Mouse (Mus musculus): ENCODE data around the gene Dhrs7. TPM values are rescaled to one million over a fixed set of nuclear protein-coding genes. Genes with fewer than 3 reads are reported as not detected.

Dhrs7 gene
- polyA plus RNA-seq, 1 experiment from 2014 or later, result 55.8 TPM

- Histone ChIP-seq H3K27me3 (replicated peaks; ENCODE audit: control insufficient read depth, insufficient read depth, low read length) (no peaks in the 10 kb centered on the region), H3K36me3 (ENCODE audit: control insufficient read depth, insufficient read depth, low read length) (no peaks in the 10 kb centered on the region), H3K27ac (ENCODE audit: low read length) (no peak overlapping the region), H3K9ac (ENCODE audit: low read depth, low read length) (no peak overlapping the region), H3K9me3 (ENCODE audit: control insufficient read depth, low read length) (no peaks in the 10 kb centered on the region), H3K4me1 (ENCODE audit: control insufficient read depth, insufficient read depth, low read length) (no peaks in the 10 kb centered on the region), H3K4me2 (ENCODE audit: low read depth, low read length) (no peak overlapping the region), H3K4me3 (ENCODE audit: low read length) (no peak overlapping the region)
- ATAC-seq, result no peak
- WGBS, result 98% methylated on average over 3 of the region's 3 CpGs
Observed at GRCm38 (mm10) chr12:72683612-72684011, 18.9 kb upstream of the Dhrs7 start.

- H3K4me3 ChIP-seq (ENCODE audit: low read length), result no peak overlapping the region
- H3K9ac ChIP-seq (ENCODE audit: low read depth, low read length), result no peak overlapping the region
- no peak for ATAC-seq
- H3K4me1 ChIP-seq (ENCODE audit: control insufficient read depth, insufficient read depth, low read length), result no peaks in the 10 kb centered on the region
- H3K9me3 ChIP-seq (ENCODE audit: control insufficient read depth, low read length), result no peaks in the 10 kb centered on the region
- no peaks in the 10 kb centered on the region for H3K27me3 ChIP-seq (replicated peaks; ENCODE audit: control insufficient read depth, insufficient read depth, low read length)
- H3K27ac ChIP-seq (ENCODE audit: low read length), result no peak overlapping the region
- WGBS, result 54% methylated on average over 8 of the region's 8 CpGs
- H3K36me3 ChIP-seq (ENCODE audit: control insufficient read depth, insufficient read depth, low read length), result no peaks in the 10 kb centered on the region
- H3K4me2 ChIP-seq (ENCODE audit: low read depth, low read length), result no peak overlapping the region
Observed at GRCm38 (mm10) chr12:72682511-72683282, 18.0 kb upstream of the Dhrs7 start.

- Histone ChIP-seq H3K9me3 (ENCODE audit: control insufficient read depth, low read length) (no peaks in the 10 kb centered on the region), H3K27ac (ENCODE audit: low read length) (no peak overlapping the region), H3K4me1 (ENCODE audit: control insufficient read depth, insufficient read depth, low read length) (no peaks in the 10 kb centered on the region), H3K9ac (ENCODE audit: low read depth, low read length) (no peak overlapping the region), H3K4me3 (ENCODE audit: low read length) (no peak overlapping the region), H3K4me2 (ENCODE audit: low read depth, low read length) (no peak overlapping the region), H3K36me3 (ENCODE audit: control insufficient read depth, insufficient read depth, low read length) (no peaks in the 10 kb centered on the region), H3K27me3 (replicated peaks; ENCODE audit: control insufficient read depth, insufficient read depth, low read length) (no peaks in the 10 kb centered on the region)
- WGBS, result 88% methylated on average over 1 of the region's 1 CpGs
- ATAC-seq, result no peak
Observed at GRCm38 (mm10) chr12:72681919-72682318, 17.2 kb upstream of the Dhrs7 start.

- Histone ChIP-seq H3K9me3 (ENCODE audit: control insufficient read depth, low read length) (no peaks in the 10 kb centered on the region), H3K4me1 (ENCODE audit: control insufficient read depth, insufficient read depth, low read length) (no peaks in the 10 kb centered on the region), H3K27me3 (replicated peaks; ENCODE audit: control insufficient read depth, insufficient read depth, low read length) (no peaks in the 10 kb centered on the region), H3K9ac (ENCODE audit: low read depth, low read length) (no peak overlapping the region), H3K27ac (ENCODE audit: low read length) (no peak overlapping the region), H3K36me3 (ENCODE audit: control insufficient read depth, insufficient read depth, low read length) (no peaks in the 10 kb centered on the region), H3K4me3 (ENCODE audit: low read length) (no peak overlapping the region), H3K4me2 (ENCODE audit: low read depth, low read length) (no peak overlapping the region)
- no peak for ATAC-seq
- WGBS, result 71% methylated on average over 3 of the region's 3 CpGs
Observed at GRCm38 (mm10) chr12:72679635-72680034, 14.9 kb upstream of the Dhrs7 start.

- 70% methylated on average over 2 of the region's 2 CpGs for WGBS
- Histone ChIP-seq H3K9me3 (ENCODE audit: control insufficient read depth, low read length) (no peaks in the 10 kb centered on the region), H3K27ac (ENCODE audit: low read length) (no peak overlapping the region), H3K4me2 (ENCODE audit: low read depth, low read length) (no peak overlapping the region), H3K36me3 (ENCODE audit: control insufficient read depth, insufficient read depth, low read length) (no peaks in the 10 kb centered on the region), H3K9ac (ENCODE audit: low read depth, low read length) (no peak overlapping the region), H3K4me3 (ENCODE audit: low read length) (no peak overlapping the region), H3K27me3 (replicated peaks; ENCODE audit: control insufficient read depth, insufficient read depth, low read length) (no peaks in the 10 kb centered on the region), H3K4me1 (ENCODE audit: control insufficient read depth, insufficient read depth, low read length) (no peaks in the 10 kb centered on the region)
- ATAC-seq, result no peak
Observed at GRCm38 (mm10) chr12:72674820-72675219, 10.1 kb upstream of the Dhrs7 start.

- no peak for ATAC-seq
- 75% methylated on average over 7 of the region's 7 CpGs for WGBS
- H3K4me1 ChIP-seq (ENCODE audit: control insufficient read depth, insufficient read depth, low read length), result no peaks in the 10 kb centered on the region
Observed at GRCm38 (mm10) chr12:72674079-72674797, 9.5 kb upstream of the Dhrs7 start.

GRCm38 (mm10) chr12:72671516-72672135 lies 6.9 kb upstream of the Dhrs7 start:
- Histone ChIP-seq H3K4me3 (ENCODE audit: low read length) (no peak overlapping the region), H3K36me3 (ENCODE audit: control insufficient read depth, insufficient read depth, low read length) (no peaks in the 10 kb centered on the region), H3K4me2 (ENCODE audit: low read depth, low read length) (no peak overlapping the region), H3K27ac (ENCODE audit: low read length) (no peak overlapping the region), H3K4me1 (ENCODE audit: control insufficient read depth, insufficient read depth, low read length) (no peaks in the 10 kb centered on the region), H3K27me3 (replicated peaks; ENCODE audit: control insufficient read depth, insufficient read depth, low read length) (no peaks in the 10 kb centered on the region), H3K9me3 (ENCODE audit: control insufficient read depth, low read length) (no peaks in the 10 kb centered on the region), H3K9ac (ENCODE audit: low read depth, low read length) (no peak overlapping the region)
- 95% methylated on average over 6 of the region's 6 CpGs for WGBS
- no peak for ATAC-seq

More at GRCm38 (mm10) chr12:72674079-72674797, 9.5 kb upstream of the Dhrs7 start:
- no peaks in the 10 kb centered on the region for H3K9me3 ChIP-seq (ENCODE audit: control insufficient read depth, low read length)
- no peak overlapping the region for H3K4me3 ChIP-seq (ENCODE audit: low read length)
- no peaks in the 10 kb centered on the region for H3K27me3 ChIP-seq (replicated peaks; ENCODE audit: control insufficient read depth, insufficient read depth, low read length)
- no peak overlapping the region for H3K9ac ChIP-seq (ENCODE audit: low read depth, low read length)
- no peaks in the 10 kb centered on the region for H3K36me3 ChIP-seq (ENCODE audit: control insufficient read depth, insufficient read depth, low read length)
- no peak overlapping the region for H3K27ac ChIP-seq (ENCODE audit: low read length)
- H3K4me2 ChIP-seq (ENCODE audit: low read depth, low read length), result no peak overlapping the region

- H3K36me3 ChIP-seq (ENCODE audit: control insufficient read depth, insufficient read depth, low read length), result no peaks in the 10 kb centered on the region
- H3K9me3 ChIP-seq (ENCODE audit: control insufficient read depth, low read length), result no peaks in the 10 kb centered on the region
- H3K27ac ChIP-seq (ENCODE audit: low read length), result no peak overlapping the region
- no peak overlapping the region for H3K9ac ChIP-seq (ENCODE audit: low read depth, low read length)
- H3K4me1 ChIP-seq (ENCODE audit: control insufficient read depth, insufficient read depth, low read length), result no peaks in the 10 kb centered on the region
- H3K27me3 ChIP-seq (replicated peaks; ENCODE audit: control insufficient read depth, insufficient read depth, low read length), result no peaks in the 10 kb centered on the region
- no peak for ATAC-seq
- 79% methylated on average over 8 of the region's 8 CpGs for WGBS
- no peak overlapping the region for H3K4me3 ChIP-seq (ENCODE audit: low read length)
- no peak overlapping the region for H3K4me2 ChIP-seq (ENCODE audit: low read depth, low read length)
Observed at GRCm38 (mm10) chr12:72670921-72671320, 6.2 kb upstream of the Dhrs7 start.

GRCm38 (mm10) chr12:72667868-72668469 lies 3.3 kb upstream of the Dhrs7 start:
- ATAC-seq, result no peak
- 58% methylated on average over 10 of the region's 10 CpGs for WGBS

More at GRCm38 (mm10) chr12:72667868-72668469, 3.3 kb upstream of the Dhrs7 start:
- Histone ChIP-seq H3K9me3 (ENCODE audit: control insufficient read depth, low read length) (no peaks in the 10 kb centered on the region), H3K4me1 (ENCODE audit: control insufficient read depth, insufficient read depth, low read length) (peaks cover 8% of the 10 kb centered on the region), H3K4me2 (ENCODE audit: low read depth, low read length) (no peak overlapping the region), H3K36me3 (ENCODE audit: control insufficient read depth, insufficient read depth, low read length) (no peaks in the 10 kb centered on the region), H3K27me3 (replicated peaks; ENCODE audit: control insufficient read depth, insufficient read depth, low read length) (no peaks in the 10 kb centered on the region), H3K9ac (ENCODE audit: low read depth, low read length) (no peak overlapping the region), H3K4me3 (ENCODE audit: low read length) (no peak overlapping the region), H3K27ac (ENCODE audit: low read length) (no peak overlapping the region)
